Mouse (Mus musculus): Measurements from ENCODE around the gene Gm47985. TPM values are rescaled to one million over a fixed set of nuclear protein-coding genes. Genes with fewer than 3 reads are reported as not detected.
"Not testable (repeated sequence)": the region's sequence is repeated elsewhere in the genome, so short reads cannot be mapped to it uniquely, and the experiment has no call there.

The Gm47985 gene
- polyA plus RNA-seq, 1 experiment = 2.2 TPM

GRCm38 (mm10) chr1:151200620-151201019 lies 18.3 kb downstream of the Gm47985 start:
- H3K4me1 ChIP-seq (ENCODE audit: control insufficient read depth, insufficient read depth, low read length); H3K4me3 ChIP-seq (ENCODE audit: control insufficient read depth, low read depth, low read length); H3K36me3 ChIP-seq (ENCODE audit: control insufficient read depth, insufficient read depth, low read length); H3K27ac ChIP-seq (ENCODE audit: control insufficient read depth, insufficient read depth, low read depth, low read length); H3K27me3 ChIP-seq (ENCODE audit: control insufficient read depth, insufficient read depth, low read length): not testable (repeated sequence)

DNA sequence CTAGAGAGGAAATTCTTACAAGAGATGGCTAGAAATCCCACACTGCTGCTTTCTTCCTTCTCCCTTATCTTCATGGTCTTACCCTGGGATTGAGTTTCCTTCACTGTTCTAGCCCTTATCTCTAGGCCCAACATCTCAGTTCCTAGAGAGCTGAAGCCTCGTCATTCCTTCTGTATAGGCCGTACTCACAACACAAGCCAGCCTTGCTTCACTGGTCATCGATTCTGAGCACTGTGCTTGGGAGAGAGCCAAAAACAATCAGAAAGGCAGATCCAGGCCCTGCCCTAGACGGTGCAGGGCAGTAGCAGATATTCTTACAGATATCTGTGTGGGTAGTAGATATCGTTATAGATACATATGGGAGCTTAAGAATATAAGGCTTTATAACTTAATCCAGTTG lies 20.4 kb downstream of the Gm47985 start:
- H3K36me3 ChIP-seq (ENCODE audit: control insufficient read depth, insufficient read depth, low read length); H3K4me3 ChIP-seq (ENCODE audit: control insufficient read depth, low read depth, low read length); H3K27ac ChIP-seq (ENCODE audit: control insufficient read depth, insufficient read depth, low read depth, low read length); H3K27me3 ChIP-seq (ENCODE audit: control insufficient read depth, insufficient read depth, low read length); H3K4me1 ChIP-seq (ENCODE audit: control insufficient read depth, insufficient read depth, low read length): not testable (repeated sequence)

GRCm38 (mm10) chr1:151203818-151204217 lies 21.5 kb downstream of the Gm47985 start, which contains the start of gene 3110040M04Rik:
Gene 3110040M04Rik, plus strand, starts transcription at chr1:151204121.
- H3K27ac ChIP-seq (ENCODE audit: control insufficient read depth, insufficient read depth, low read depth, low read length); H3K27me3 ChIP-seq (ENCODE audit: control insufficient read depth, insufficient read depth, low read length); H3K4me1 ChIP-seq (ENCODE audit: control insufficient read depth, insufficient read depth, low read length); H3K4me3 ChIP-seq (ENCODE audit: control insufficient read depth, low read depth, low read length); H3K36me3 ChIP-seq (ENCODE audit: control insufficient read depth, insufficient read depth, low read length): not testable (repeated sequence)

DNA sequence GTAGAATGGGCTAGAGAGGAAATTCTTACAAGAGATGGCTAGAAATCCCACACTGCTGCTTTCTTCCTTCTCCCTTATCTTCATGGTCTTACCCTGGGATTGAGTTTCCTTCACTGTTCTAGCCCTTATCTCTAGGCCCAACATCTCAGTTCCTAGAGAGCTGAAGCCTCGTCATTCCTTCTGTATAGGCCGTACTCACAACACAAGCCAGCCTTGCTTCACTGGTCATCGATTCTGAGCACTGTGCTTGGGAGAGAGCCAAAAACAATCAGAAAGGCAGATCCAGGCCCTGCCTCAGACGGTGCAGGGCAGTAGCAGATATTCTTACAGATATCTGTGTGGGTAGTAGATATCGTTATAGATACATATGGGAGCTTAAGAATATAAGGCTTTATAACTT lies 26.2 kb downstream of the Gm47985 start:
- not testable (repeated sequence) for H3K27ac ChIP-seq (ENCODE audit: control insufficient read depth, insufficient read depth, low read depth, low read length); H3K4me1 ChIP-seq (ENCODE audit: control insufficient read depth, insufficient read depth, low read length); H3K27me3 ChIP-seq (ENCODE audit: control insufficient read depth, insufficient read depth, low read length); H3K4me3 ChIP-seq (ENCODE audit: control insufficient read depth, low read depth, low read length); H3K36me3 ChIP-seq (ENCODE audit: control insufficient read depth, insufficient read depth, low read length)

DNA sequence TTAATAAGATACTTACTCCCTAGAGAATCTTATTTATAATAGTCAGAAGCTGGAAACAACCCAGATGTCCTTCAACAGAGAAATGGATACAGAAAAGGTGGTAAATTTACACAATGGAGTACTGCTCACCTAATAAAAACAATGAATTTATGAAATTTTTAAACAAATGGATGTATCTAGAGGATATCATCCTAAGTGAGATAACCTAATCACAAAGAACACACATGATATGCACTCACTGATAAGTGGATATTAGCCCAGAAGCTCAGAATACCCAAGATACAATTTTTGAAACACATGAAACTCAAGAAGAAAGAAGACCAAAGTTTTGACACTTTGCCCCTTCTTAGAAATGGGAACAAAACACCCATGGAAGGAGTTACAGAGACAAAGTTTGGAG lies 26.6 kb downstream of the Gm47985 start:
- not testable (repeated sequence) for H3K36me3 ChIP-seq (ENCODE audit: control insufficient read depth, insufficient read depth, low read length); H3K27ac ChIP-seq (ENCODE audit: control insufficient read depth, insufficient read depth, low read depth, low read length); H3K4me3 ChIP-seq (ENCODE audit: control insufficient read depth, low read depth, low read length); H3K27me3 ChIP-seq (ENCODE audit: control insufficient read depth, insufficient read depth, low read length); H3K4me1 ChIP-seq (ENCODE audit: control insufficient read depth, insufficient read depth, low read length)

DNA sequence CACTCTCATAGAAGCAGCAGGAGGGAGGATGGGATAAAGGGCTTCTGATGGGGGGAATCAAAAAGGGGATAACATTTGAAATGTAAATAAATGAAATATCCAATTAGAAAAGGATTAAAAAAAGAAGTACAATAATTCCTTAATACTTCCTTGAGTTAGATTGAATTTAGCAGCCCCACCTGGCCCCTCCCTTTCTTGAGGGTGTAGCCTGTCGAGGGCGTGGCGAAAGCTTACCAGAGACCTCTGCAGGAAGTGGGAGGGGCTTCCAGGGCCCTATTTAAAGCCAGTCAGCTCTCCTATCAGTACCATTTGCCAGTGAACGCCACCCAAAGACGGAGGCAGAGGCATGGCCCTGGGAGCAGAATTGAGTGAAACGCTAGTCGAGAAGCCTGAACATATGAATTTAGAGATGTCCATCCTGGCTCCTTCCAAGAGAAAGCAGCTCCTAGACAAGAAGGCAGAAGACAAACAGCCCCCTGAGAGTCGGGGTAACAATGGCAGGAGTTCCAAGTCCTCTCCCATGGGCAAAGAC lies 27.6 kb downstream of the Gm47985 start, which contains the start of gene Gm47996:
Gm47996 (plus strand) TSS at position 308 of the 532 bp plus-strand sequence.
- not testable (repeated sequence) for H3K27me3 ChIP-seq (ENCODE audit: control insufficient read depth, insufficient read depth, low read length); H3K4me1 ChIP-seq (ENCODE audit: control insufficient read depth, insufficient read depth, low read length); H3K27ac ChIP-seq (ENCODE audit: control insufficient read depth, insufficient read depth, low read depth, low read length); H3K36me3 ChIP-seq (ENCODE audit: control insufficient read depth, insufficient read depth, low read length); H3K4me3 ChIP-seq (ENCODE audit: control insufficient read depth, low read depth, low read length)

- H3K4me1 ChIP-seq (ENCODE audit: control insufficient read depth, insufficient read depth, low read length); H3K27me3 ChIP-seq (ENCODE audit: control insufficient read depth, insufficient read depth, low read length); H3K4me3 ChIP-seq (ENCODE audit: control insufficient read depth, low read depth, low read length); H3K36me3 ChIP-seq (ENCODE audit: control insufficient read depth, insufficient read depth, low read length); H3K27ac ChIP-seq (ENCODE audit: control insufficient read depth, insufficient read depth, low read depth, low read length): not testable (repeated sequence)
Observed at GRCm38 (mm10) chr1:151211666-151212065, 29.3 kb downstream of the Gm47985 start.

DNA sequence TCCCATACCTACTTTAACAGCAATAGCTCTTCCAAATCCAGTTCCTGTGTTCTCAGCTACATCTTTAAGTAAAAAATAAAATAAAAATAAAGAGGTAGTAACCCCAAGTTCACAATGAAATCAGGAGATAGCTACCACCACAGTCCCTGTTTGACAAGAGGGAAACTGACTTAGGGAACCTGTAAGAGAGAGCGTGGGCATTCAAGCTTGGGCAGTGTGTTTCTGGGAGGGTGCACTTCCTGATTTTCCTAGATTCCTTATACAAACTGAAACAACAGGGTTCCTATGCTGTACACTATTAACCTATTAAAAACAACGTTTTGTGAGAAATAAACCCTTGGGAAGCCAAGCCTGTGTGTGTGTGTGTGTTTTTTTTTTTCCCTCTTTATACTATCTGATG lies 32.5 kb downstream of the Gm47985 start:
- TF ChIP-seq CTCF (IDR thresholded peaks at IDR 0.05; ENCODE audit: control insufficient read depth, insufficient read depth, insufficient replicate concordance, low read depth, low read length) (no peak), POLR2A (IDR thresholded peaks at IDR 0.05; ENCODE audit: control insufficient read depth, low read depth, low read length) (no peak)
- Histone ChIP-seq H3K27me3 (ENCODE audit: control insufficient read depth, insufficient read depth, low read length) (no peaks in the 10 kb centered on the region), H3K4me3 (ENCODE audit: control insufficient read depth, low read depth, low read length) (no peak overlapping the region), H3K4me1 (ENCODE audit: control insufficient read depth, insufficient read depth, low read length) (no peaks in the 10 kb centered on the region), H3K27ac (ENCODE audit: control insufficient read depth, insufficient read depth, low read depth, low read length) (no peak overlapping the region), H3K36me3 (ENCODE audit: control insufficient read depth, insufficient read depth, low read length) (no peaks in the 10 kb centered on the region)

GRCm38 (mm10) chr1:151215985-151216384 lies 33.6 kb downstream of the Gm47985 start:
- TF ChIP-seq POLR2A (IDR thresholded peaks at IDR 0.05; ENCODE audit: control insufficient read depth, low read depth, low read length) (no peak), CTCF (IDR thresholded peaks at IDR 0.05; ENCODE audit: control insufficient read depth, insufficient read depth, insufficient replicate concordance, low read depth, low read length) (no peak)
- Histone ChIP-seq H3K4me3 (ENCODE audit: control insufficient read depth, low read depth, low read length) (no peak overlapping the region), H3K27me3 (ENCODE audit: control insufficient read depth, insufficient read depth, low read length) (no peaks in the 10 kb centered on the region), H3K36me3 (ENCODE audit: control insufficient read depth, insufficient read depth, low read length) (no peaks in the 10 kb centered on the region), H3K27ac (ENCODE audit: control insufficient read depth, insufficient read depth, low read depth, low read length) (no peak overlapping the region), H3K4me1 (ENCODE audit: control insufficient read depth, insufficient read depth, low read length) (no peaks in the 10 kb centered on the region)
